Comparison of ENCODE assay signal across 21 mouse cellular contexts in the genomic region with DNA sequence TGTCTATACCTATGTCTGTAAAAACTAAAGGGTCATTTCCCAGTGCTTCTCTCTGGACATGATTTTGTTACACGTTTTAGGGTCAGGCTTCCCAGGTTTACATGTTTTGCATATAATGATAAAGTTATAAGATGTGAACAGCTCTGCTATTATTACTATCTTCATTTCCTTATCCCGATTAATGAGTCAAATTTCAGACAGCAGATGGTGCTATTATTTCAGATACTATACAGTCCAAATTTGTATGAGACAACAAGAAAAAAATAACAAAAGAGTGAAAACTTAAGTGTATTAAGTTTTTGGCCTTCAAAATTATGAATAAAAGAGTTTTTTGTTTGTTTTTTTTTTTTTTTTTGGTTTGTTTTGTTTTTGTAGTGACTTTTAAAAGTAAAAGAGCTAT.
DNase-seq lines count a peak whose midpoint lies in the region; ATAC-seq and TF ChIP-seq lines count a peak whose summit lies in the region.
"Had no signal": no experiment of that assay in that cellular context is flagged by ENCODE, and none has a peak within 500 bp of the region (broad histone marks: within the 10 kb centered on the region; RNA-seq: fewer than 3 reads in every experiment).

No protein-coding gene starts in this region.

- H3K9ac ChIP-seq in forebrain, embryonic 14.5 days (ENCODE audit: low read length) = no peak overlapping the region
- no peak overlapping the region for H3K9ac ChIP-seq in forebrain, embryonic 13.5 days
- H3K9ac ChIP-seq in kidney, postnatal 0 days (ENCODE audit: low read depth, low read length) = no peak overlapping the region
- no peak overlapping the region for H3K9ac ChIP-seq in lung, embryonic 14.5 days
- no peak overlapping the region for H3K9ac ChIP-seq in intestine, embryonic 15.5 days
- H3K9ac ChIP-seq: heart, embryonic 15.5 days had no signal

- peak; percentile 31 for DNase-seq in forebrain, embryonic 14.5 days (ENCODE audit: low spot score)
- no peak for DNase-seq in kidney, postnatal 0 days (ENCODE audit: low spot score)
- DNase-seq in kidney, adult 11 months = no peak
- DNase-seq in lung, embryonic 14.5 days = peak; percentile 1
- DNase-seq in lung, postnatal 36 days = no peak
- peak; percentile 6 for DNase-seq in brain, adult 2 months (ENCODE audit: low read depth, low spot score)
- DNase-seq: adrenal gland, postnatal 10 days; B cell, adult 2 months; cerebellum, adult 2 months; gastrocnemius, postnatal 14 days; heart, adult 2 months; heart, postnatal 14 days had no signal

- peak; percentile 23; the same call in 1 of the 2 replicates for TF ChIP-seq CTCF in kidney, postnatal 0 days (IDR thresholded peaks at IDR 0.05; ENCODE audit: low read depth)
- TF ChIP-seq CTCF in lung, embryonic 14.5 days (IDR thresholded peaks at IDR 0.05; ENCODE audit: low read depth) = no peak

- no peak overlapping the region for H3K4me3 ChIP-seq in forebrain, embryonic 14.5 days (ENCODE audit: low read depth, low read length)
- H3K4me3 ChIP-seq in forebrain, embryonic 13.5 days = no peak overlapping the region
- no peak overlapping the region for H3K4me3 ChIP-seq in kidney, postnatal 0 days (replicated peaks; ENCODE audit: low read depth, low read length)
- no peak overlapping the region for H3K4me3 ChIP-seq in lung, embryonic 14.5 days (ENCODE audit: low read depth, low read length)
- H3K4me3 ChIP-seq in intestine, embryonic 15.5 days (replicated peaks) = no peak overlapping the region
- H3K4me3 ChIP-seq: embryonic facial prominence, embryonic 10.5 days; heart, adult 2 months; heart, embryonic 15.5 days had no signal

- H3K4me1 ChIP-seq in forebrain, embryonic 14.5 days (ENCODE audit: control insufficient read depth, insufficient read depth, low read length) = no peaks in the 10 kb centered on the region
- H3K4me1 ChIP-seq in forebrain, embryonic 13.5 days = no peaks in the 10 kb centered on the region
- H3K4me1 ChIP-seq in kidney, postnatal 0 days (replicated peaks; ENCODE audit: insufficient read depth, low read length) = no peaks in the 10 kb centered on the region
- H3K4me1 ChIP-seq in lung, embryonic 14.5 days (ENCODE audit: insufficient read depth) = no peaks in the 10 kb centered on the region
- no peaks in the 10 kb centered on the region for H3K4me1 ChIP-seq in intestine, embryonic 15.5 days (replicated peaks)
- H3K4me1 ChIP-seq: embryonic facial prominence, embryonic 10.5 days; heart, embryonic 15.5 days had no signal

- ATAC-seq in forebrain, embryonic 14.5 days = no peak
- no peak for ATAC-seq in forebrain, embryonic 13.5 days
- no peak for ATAC-seq in kidney, postnatal 0 days (replicated peaks; ENCODE audit: low FRiP score, low read depth)
- no peak for ATAC-seq in lung, embryonic 14.5 days (ENCODE audit: insufficient read depth)
- no peak for ATAC-seq in intestine, embryonic 15.5 days
- ATAC-seq: CD4-positive, CD25-positive, alpha-beta regulatory T cell, adult 4 months; forebrain, embryonic 16.5 days; hindbrain, embryonic 16.5 days had no signal

- no peaks in the 10 kb centered on the region for H3K9me3 ChIP-seq in forebrain, embryonic 14.5 days (replicated peaks; ENCODE audit: control insufficient read depth, low read length)
- H3K9me3 ChIP-seq in forebrain, embryonic 13.5 days (replicated peaks) = no peaks in the 10 kb centered on the region
- H3K9me3 ChIP-seq in kidney, postnatal 0 days (replicated peaks; ENCODE audit: low read length) = no peaks in the 10 kb centered on the region
- H3K9me3 ChIP-seq in lung, embryonic 14.5 days (ENCODE audit: low read depth, low read length) = no peaks in the 10 kb centered on the region
- no peaks in the 10 kb centered on the region for H3K9me3 ChIP-seq in intestine, embryonic 15.5 days
- H3K9me3 ChIP-seq: embryonic facial prominence, embryonic 10.5 days; G1E; heart, embryonic 15.5 days had no signal

- no peaks in the 10 kb centered on the region for H3K27me3 ChIP-seq in forebrain, embryonic 14.5 days (replicated peaks; ENCODE audit: control insufficient read depth, insufficient read depth, low read length)
- no peaks in the 10 kb centered on the region for H3K27me3 ChIP-seq in forebrain, embryonic 13.5 days
- no peaks in the 10 kb centered on the region for H3K27me3 ChIP-seq in kidney, postnatal 0 days (ENCODE audit: insufficient read depth, low read length)
- H3K27me3 ChIP-seq in lung, embryonic 14.5 days (ENCODE audit: insufficient read depth, low read length) = no peaks in the 10 kb centered on the region
- no peaks in the 10 kb centered on the region for H3K27me3 ChIP-seq in intestine, embryonic 15.5 days (replicated peaks)
- H3K27me3 ChIP-seq: heart, embryonic 15.5 days had no signal

- no peaks in the 10 kb centered on the region for H3K36me3 ChIP-seq in forebrain, embryonic 14.5 days (ENCODE audit: control insufficient read depth, insufficient read depth, low read length)
- H3K36me3 ChIP-seq in forebrain, embryonic 13.5 days (ENCODE audit: poor library complexity, severe bottlenecking) = no peaks in the 10 kb centered on the region
- no peaks in the 10 kb centered on the region for H3K36me3 ChIP-seq in kidney, postnatal 0 days (ENCODE audit: insufficient read depth, low read length)
- H3K36me3 ChIP-seq in lung, embryonic 14.5 days (ENCODE audit: insufficient read depth) = no peaks in the 10 kb centered on the region
- no peaks in the 10 kb centered on the region for H3K36me3 ChIP-seq in intestine, embryonic 15.5 days
- H3K36me3 ChIP-seq: embryonic facial prominence, embryonic 10.5 days; G1E; heart, embryonic 15.5 days had no signal

- WGBS in forebrain, embryonic 14.5 days = 69% methylated on average over 2 of the region's 2 CpGs
- WGBS in forebrain, embryonic 13.5 days = 79% methylated on average over 2 of the region's 2 CpGs
- 63% methylated on average over 2 of the region's 2 CpGs for WGBS in kidney, postnatal 0 days
- WGBS in lung, embryonic 14.5 days = 54% methylated on average over 2 of the region's 2 CpGs
- 61% methylated on average over 2 of the region's 2 CpGs for WGBS in intestine, embryonic 15.5 days

- no peak overlapping the region for H3K27ac ChIP-seq in forebrain, embryonic 14.5 days (ENCODE audit: low read depth, low read length)
- H3K27ac ChIP-seq in forebrain, embryonic 13.5 days = no peak overlapping the region
- no peak overlapping the region for H3K27ac ChIP-seq in kidney, postnatal 0 days
- H3K27ac ChIP-seq in lung, embryonic 14.5 days (ENCODE audit: low read depth) = no peak overlapping the region
- H3K27ac ChIP-seq in intestine, embryonic 15.5 days = no peak overlapping the region
- H3K27ac ChIP-seq: embryonic facial prominence, embryonic 10.5 days; heart, adult 2 months; heart, embryonic 15.5 days had no signal

- no peak overlapping the region for H3K4me2 ChIP-seq in forebrain, embryonic 14.5 days (ENCODE audit: low read length)
- no peak overlapping the region for H3K4me2 ChIP-seq in forebrain, embryonic 13.5 days
- no peak overlapping the region for H3K4me2 ChIP-seq in kidney, postnatal 0 days (ENCODE audit: low read length)
- H3K4me2 ChIP-seq in lung, embryonic 14.5 days = no peak overlapping the region
- no peak overlapping the region for H3K4me2 ChIP-seq in intestine, embryonic 15.5 days (replicated peaks)
- H3K4me2 ChIP-seq: heart, embryonic 11.5 days; heart, embryonic 15.5 days had no signal

Comparison
In these comparisons a context has a peak if more than half of its experiments do, and no peak if none do; other contexts are left out.
1. DNase-seq: peak in forebrain, embryonic 14.5 days (single experiment), lung, embryonic 14.5 days (single experiment) and brain, adult 2 months (single experiment); none in kidney, postnatal 0 days (single experiment), kidney, adult 11 months (single experiment) and lung, postnatal 36 days (single experiment).